Mouse (Mus musculus) heart, embryonic 10.5 days (tissue): ENCODE results near the gene Pip5k1c. TPM values are rescaled to one million over a fixed set of nuclear protein-coding genes. Genes with fewer than 3 reads are reported as not detected.

Experiments
- DNase-seq: peaks from one replicate; pipeline ENCODE4 v3.0.0-alpha.2; 2017; ENCODE audit warnings: low spot score
- H3K27ac ChIP-seq: fragments of 300-500 bp; sonication (generic); 2 replicates; pipeline ENCODE4 v1.5.1; 2016; ENCODE audit warnings: mild to moderate bottlenecking
- H3K27me3 ChIP-seq: fragments of 300-500 bp; sonication (generic); 2 replicates; pipeline ENCODE4 v1.6.1; 2016; ENCODE audit warnings: mild to moderate bottlenecking; ENCODE audit not compliant: poor library complexity, insufficient read depth, severe bottlenecking
- H3K36me3 ChIP-seq: fragments of 300-500 bp; sonication (generic); 2 replicates; pipeline ENCODE4 v1.6.1; 2016; ENCODE audit warnings: mild to moderate bottlenecking, moderate library complexity
- H3K4me1 ChIP-seq: fragments of 300-500 bp; sonication (generic); 2 replicates; pipeline ENCODE4 v1.6.1; 2016; ENCODE audit warnings: mild to moderate bottlenecking
- H3K4me3 ChIP-seq: fragments of 300-500 bp; sonication (generic); 2 replicates; pipeline ENCODE4 v1.5.1; 2016; ENCODE audit warnings: mild to moderate bottlenecking, moderate library complexity
- H3K9me3 ChIP-seq: fragments of 300-500 bp; sonication (generic); 2 replicates; pipeline ENCODE4 v1.6.1; 2016; ENCODE audit warnings: mild to moderate bottlenecking, moderate library complexity
- WGBS: fragments of 180-500 bp; shearing (Covaris S2); methylation state at CpG from one replicate; pipeline ENCODE4 v1.1.7; 2016; 5-methylcytosine and 5-hydroxymethylcytosine counted together
- polyA plus RNA-seq: library from polyadenylated mRNA; unstranded; fragments of >200 nt; fragmentation: Nextera tagmentation; extraction: Ambion mirVana; gene quantifications from 2 replicates; pipeline ENCODE4 v1.2.1, GENCODE M21; 2016

Gene Pip5k1c
- 42.6 and 55.9 TPM in 2 replicates for polyA plus RNA-seq

DNA sequence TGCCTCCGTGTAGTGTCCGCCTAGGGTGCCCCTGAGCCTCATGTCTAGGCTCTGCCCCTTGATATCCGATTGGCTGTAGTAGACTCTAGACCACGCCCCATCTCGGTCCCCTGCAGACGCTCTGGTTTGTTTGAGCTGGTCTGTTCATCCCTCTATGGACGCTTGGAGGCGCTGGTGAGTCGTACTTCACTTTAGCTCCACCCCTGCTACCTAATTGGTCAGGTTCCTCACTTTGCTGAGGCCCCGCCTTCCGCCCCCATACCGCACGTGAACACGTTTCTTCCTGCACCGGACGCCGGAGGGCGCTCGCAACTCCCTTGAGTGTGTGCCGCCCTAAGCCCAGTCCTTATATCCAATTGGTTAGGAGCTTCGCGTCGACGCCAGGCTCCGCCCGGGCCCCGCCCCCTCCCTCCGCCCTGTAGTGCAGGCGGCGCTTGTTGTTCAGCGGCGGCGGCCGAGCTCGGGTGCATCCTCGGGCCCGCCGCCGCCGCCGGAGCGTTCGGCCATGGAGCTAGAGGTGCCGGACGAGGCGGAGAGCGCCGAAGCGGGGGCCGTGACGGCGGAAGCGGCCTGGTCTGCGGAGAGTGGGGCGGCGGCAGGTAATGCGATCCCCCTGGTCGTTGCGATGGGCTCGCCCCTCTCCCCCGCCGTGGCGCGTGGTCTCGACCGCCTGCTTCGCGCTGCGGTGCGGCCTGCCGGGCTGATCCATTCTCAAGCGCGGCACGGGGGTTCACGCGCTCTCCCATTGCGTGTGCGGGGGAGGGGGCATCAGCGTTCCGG lies at the start of gene Pip5k1c:
Pip5k1c (plus strand) TSS at position 410 of the 780 bp plus-strand sequence.
- Histone ChIP-seq H3K27me3 (peaks cover 36% of the 10 kb centered on the region), H3K4me3 (peak within 1 kb of the TSS; percentile 79), H3K9me3 (no peaks in the 10 kb centered on the region), H3K36me3 (peaks cover 9% of the 10 kb centered on the region; the same call in 1 of the 2 replicates), H3K27ac (peak within 1 kb of the TSS; percentile 95), H3K4me1 (peaks cover 49% of the 10 kb centered on the region)
- DNase-seq, result peak; percentile 100
- 1% methylated on average over 69 of the region's 80 CpGs for WGBS

DNA sequence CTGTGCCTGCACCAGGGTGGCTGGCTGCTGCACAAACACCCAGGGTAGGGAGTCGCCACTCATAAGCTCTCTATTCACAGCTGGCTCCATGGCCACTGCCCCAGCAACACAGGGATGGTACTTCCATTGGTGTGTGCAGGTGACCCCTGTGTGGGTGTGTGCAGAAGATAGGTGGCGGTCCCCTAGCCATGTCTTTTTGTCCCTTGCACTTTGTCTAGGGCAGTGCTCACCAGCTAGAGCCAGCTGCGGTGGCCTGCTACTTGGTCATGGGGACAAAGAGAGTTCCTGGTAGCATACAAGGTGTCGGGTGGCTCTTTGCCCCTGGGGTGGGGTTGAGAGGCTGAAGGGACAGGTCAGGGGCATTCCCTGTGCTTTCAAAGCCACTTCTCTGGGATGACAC lies 48.6 kb upstream of the Pip5k1c start:
- 77% methylated on average over 4 of the region's 4 CpGs for WGBS
- Histone ChIP-seq H3K4me3 (no peak overlapping the region), H3K36me3 (no peaks in the 10 kb centered on the region), H3K9me3 (no peaks in the 10 kb centered on the region), H3K4me1 (peaks cover 34% of the 10 kb centered on the region), H3K27me3 (peaks cover 86% of the 10 kb centered on the region), H3K27ac (no peak overlapping the region)
- DNase-seq, result no peak

DNA sequence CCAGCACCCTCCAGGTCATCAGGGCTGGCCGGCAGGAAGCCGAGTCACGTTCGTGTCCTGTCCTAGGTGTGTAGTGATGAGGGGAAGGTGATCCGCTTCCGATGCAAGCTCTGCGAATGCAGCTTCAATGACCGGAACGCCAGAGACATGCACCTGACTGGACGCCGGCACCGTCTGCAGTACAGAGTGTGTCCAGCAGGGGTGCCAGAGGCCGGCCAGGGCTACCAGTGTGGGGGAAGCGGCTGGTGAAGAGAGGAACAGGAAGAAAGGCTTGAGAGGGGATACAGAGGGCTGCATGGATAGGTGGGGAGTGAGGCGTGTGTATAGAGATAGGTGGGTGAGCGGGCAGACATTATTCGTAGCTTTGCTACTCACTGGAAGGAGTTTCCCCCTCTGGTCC lies 48.2 kb upstream of the Pip5k1c start:
- peak; percentile 88 for DNase-seq
- Histone ChIP-seq H3K27me3 (peaks cover 86% of the 10 kb centered on the region), H3K4me1 (peaks cover 34% of the 10 kb centered on the region), H3K4me3 (no peak overlapping the region), H3K27ac (no peak overlapping the region), H3K9me3 (no peaks in the 10 kb centered on the region), H3K36me3 (no peaks in the 10 kb centered on the region)
- 8% methylated on average over 17 of the region's 17 CpGs for WGBS

DNA sequence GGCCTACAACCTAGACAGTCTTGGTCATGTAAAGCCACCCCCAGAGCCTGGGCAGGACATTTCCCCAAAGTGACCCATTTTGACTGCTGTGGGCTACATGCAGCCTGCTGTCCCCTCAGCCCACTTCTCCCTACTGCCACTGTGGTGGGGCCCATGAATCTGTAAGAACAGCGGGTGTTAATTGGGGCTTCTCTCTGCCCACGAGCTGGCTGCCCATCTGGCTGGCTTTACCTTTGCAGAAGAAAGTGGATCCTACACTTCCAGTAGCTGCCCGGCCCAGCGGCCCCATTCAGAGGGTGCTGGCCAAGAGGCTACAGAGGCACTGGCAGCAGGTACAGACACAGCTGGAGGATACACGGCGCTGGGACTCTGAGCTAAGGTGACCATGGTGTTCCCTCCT lies 47.6 kb upstream of the Pip5k1c start:
- no peak for DNase-seq
- H3K9me3 ChIP-seq, result no peaks in the 10 kb centered on the region
- 81% methylated on average over 6 of the region's 6 CpGs for WGBS
- no peak overlapping the region for H3K27ac ChIP-seq
- H3K4me1 ChIP-seq, result peaks cover 33% of the 10 kb centered on the region
- H3K36me3 ChIP-seq, result no peaks in the 10 kb centered on the region
- H3K27me3 ChIP-seq, result peaks cover 86% of the 10 kb centered on the region
- no peak overlapping the region for H3K4me3 ChIP-seq

DNA sequence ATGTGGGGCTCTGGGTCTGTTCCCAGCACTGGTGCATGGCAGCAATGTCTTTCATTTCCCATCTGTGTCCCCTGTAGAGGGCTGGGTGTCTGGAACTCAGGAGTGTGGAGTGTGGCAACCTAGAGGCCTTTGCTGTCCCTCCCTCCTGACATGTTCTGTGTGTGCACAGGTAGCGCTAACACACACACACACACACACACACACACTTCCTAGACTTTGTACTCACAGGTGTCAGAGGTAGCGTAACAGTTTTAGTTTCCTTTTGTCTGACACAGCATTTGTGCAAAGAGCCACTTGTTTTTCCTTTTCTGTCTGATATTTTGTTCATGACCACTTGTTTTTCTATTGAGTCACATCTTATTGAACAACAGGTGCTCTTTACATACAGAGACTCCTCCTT lies 45.0 kb upstream of the Pip5k1c start:
- WGBS, result 98% methylated on average over 2 of the region's 2 CpGs
- H3K9me3 ChIP-seq, result no peaks in the 10 kb centered on the region
- no peak for DNase-seq
- H3K27me3 ChIP-seq, result peaks cover 86% of the 10 kb centered on the region
- H3K4me1 ChIP-seq, result peaks cover 35% of the 10 kb centered on the region
- H3K27ac ChIP-seq, result no peak overlapping the region
- no peaks in the 10 kb centered on the region for H3K36me3 ChIP-seq
- no peak overlapping the region for H3K4me3 ChIP-seq

DNA sequence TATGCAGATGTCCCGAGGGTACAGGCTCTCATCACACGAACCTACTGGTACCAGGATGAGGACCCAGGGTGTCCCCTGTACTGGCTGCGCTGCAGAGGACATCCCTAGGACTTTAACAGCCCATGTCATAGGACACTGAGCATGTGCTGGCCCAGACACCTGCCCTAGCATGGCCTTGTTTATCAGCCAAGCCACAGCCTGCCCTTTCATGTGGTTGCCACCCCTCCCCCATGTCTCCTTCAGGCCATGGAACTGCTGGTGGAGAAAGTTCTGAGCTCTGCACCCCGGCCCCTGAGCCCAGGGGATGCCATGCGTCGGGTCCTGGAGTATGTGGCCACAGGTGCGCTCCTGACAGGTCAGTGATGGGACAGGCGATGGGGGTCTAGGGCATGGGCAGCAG lies 43.3 kb upstream of the Pip5k1c start:
- no peak for DNase-seq
- H3K9me3 ChIP-seq, result no peaks in the 10 kb centered on the region
- H3K27me3 ChIP-seq, result peaks cover 86% of the 10 kb centered on the region
- WGBS, result 82% methylated on average over 8 of the region's 8 CpGs
- no peak overlapping the region for H3K4me3 ChIP-seq
- no peak overlapping the region for H3K27ac ChIP-seq
- H3K36me3 ChIP-seq, result no peaks in the 10 kb centered on the region
- H3K4me1 ChIP-seq, result peaks cover 37% of the 10 kb centered on the region

DNA sequence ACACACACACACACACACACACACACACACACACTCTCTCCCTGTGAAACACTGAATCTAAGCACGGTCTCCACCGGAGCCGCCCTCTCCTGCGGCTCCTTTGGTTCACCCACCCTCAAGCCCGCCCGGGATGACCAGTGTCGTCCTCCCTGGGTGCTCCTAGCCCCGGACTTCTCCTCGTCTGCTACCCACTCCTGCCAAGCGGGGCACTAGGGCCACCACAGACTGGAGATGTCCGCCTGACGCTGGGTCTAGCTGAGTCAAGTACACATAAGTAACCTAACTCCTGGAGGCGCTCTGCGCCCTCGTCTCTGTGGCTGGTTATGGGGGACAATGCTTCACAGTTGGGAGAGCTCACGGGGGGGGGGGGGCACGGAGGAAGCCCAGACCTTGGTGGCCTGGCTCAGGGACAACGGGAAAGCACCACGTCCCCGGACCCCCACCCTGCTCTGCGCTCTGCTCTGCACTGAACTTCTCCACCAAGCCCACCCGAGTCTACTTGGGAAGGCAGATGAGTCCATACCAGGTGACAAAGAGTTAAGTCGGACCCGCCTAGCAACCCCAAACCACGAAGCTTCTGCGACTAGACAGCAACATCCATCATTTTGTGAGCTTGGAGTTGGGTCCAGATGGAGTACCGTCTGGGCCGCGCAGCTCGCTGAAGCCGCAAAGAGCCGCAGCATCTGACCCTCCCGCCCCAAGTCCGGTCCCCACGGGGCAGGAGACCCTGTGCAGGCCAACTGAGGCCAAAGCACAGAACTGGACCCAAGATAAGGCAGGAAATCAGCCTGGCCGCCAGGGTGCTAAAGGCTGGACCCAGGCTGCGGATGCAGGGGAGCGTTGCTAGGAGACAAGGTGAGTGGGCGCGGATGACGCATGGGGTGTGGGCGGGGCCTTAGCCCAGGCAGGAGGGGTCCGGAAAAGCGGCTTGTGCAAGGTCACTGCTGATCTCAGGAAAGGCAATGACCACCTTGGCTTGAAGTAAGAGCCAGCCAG lies 40.0 kb upstream of the Pip5k1c start, which contains the start of gene Matk:
Matk (plus strand) TSS at position 512 of the 996 bp plus-strand sequence.
- Histone ChIP-seq H3K27me3 (peaks cover 90% of the 10 kb centered on the region), H3K27ac (0 out of 2 replicates have a peak within 1 kb of the TSS, but pooled peaks have one; percentile 18), H3K4me3 (peak within 1 kb of the TSS; percentile 32), H3K36me3 (no peaks in the 10 kb centered on the region), H3K9me3 (no peaks in the 10 kb centered on the region), H3K4me1 (peaks cover 27% of the 10 kb centered on the region)
- no peak for DNase-seq
- WGBS, result 13% methylated on average over 43 of the region's 44 CpGs

DNA sequence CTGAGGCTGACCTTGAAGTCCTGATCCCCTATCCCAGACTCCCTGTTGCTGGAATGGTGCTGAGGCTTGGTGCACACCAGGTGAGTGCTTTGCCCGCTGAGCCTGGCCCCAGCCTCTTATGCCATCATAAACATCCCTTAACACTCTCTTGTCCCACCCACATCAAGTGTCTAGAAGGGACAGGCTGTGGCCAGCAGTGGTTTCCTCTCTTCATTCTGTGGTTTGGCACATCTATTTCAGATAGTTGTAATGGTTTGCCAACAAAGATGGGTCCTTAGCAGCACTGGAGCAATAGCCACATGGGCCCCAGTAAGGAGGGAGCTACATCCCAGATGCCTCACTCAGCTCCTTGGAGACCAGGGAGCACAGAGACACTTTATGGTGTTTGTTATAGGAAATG lies 37.9 kb upstream of the Pip5k1c start:
- Histone ChIP-seq H3K4me3 (no peak overlapping the region), H3K9me3 (no peaks in the 10 kb centered on the region), H3K36me3 (no peaks in the 10 kb centered on the region), H3K27me3 (peaks cover 92% of the 10 kb centered on the region), H3K27ac (no peak overlapping the region), H3K4me1 (peaks cover 28% of the 10 kb centered on the region)
- WGBS, result 53% methylated on average over 1 of the region's 1 CpGs
- DNase-seq, result no peak

DNA sequence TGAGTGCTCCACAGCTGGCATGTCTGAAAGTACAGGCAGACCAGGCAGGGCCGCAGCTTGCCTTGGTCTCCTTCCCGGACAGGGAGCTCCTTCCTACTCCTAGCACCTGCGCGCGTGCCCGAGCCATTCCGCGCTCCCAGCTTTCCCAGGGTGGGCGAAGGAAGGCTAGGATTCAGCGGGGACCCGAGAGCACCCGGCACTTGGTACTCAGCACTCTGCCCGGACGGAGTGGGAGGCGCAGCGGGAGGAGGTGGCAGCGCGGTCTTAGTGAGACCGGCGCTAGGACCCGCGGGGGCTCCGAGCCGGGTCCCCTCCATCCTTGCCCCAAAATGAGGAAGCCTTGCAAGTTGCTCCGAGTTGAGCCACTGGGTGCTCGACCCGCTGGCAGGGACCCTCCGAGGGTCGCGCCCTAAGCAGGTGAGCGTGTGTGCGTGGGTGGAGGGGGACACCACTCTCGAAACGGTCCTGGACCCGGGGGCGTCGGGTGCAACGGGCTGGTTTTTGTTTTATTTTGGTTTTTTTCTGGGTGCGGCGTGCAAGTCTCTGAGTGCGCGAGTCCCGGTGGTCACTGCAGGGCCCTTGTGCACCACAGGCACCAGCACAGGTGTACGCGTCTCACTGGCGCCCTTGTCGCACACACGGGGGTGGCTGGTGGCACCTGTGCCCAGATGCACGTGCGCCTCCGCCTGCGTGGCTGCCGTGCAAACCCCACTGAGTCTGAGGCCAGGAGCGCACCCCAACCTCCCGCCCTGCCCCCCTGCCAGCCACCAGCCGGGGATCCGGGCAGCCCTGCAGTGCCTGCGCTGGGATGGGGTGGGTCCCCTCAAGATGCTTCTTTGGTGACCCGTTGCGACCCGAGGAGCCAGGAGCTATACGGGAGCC lies 35.4 kb upstream of the Pip5k1c start:
- DNase-seq, result no peak
- H3K27ac ChIP-seq, result no peak overlapping the region

DNA sequence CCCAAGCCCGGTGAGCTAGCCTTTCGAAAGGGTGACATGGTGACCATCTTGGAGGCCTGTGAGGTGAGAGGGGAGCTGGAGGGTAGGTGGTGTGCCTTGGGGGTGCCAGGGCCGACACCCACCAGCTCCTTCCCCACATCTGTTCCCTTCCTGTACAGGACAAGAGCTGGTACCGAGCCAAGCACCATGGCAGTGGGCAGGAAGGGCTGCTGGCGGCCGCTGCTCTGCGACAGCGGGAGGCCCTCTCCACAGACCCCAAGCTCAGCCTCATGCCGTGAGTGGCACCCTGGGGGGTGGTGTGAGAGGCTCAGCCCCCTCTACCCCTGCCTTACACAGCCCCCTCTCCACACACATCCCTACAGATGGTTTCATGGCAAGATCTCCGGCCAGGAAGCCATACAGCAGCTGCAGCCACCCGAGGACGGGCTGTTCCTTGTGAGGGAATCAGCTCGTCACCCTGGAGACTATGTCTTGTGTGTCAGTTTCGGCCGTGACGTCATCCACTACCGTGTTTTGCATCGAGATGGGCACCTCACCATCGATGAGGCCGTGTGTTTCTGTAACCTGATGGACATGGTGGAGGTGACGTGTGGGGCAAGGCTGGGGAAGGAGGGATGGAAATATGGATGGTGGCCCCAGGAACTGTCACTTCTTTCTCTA lies 33.4 kb upstream of the Pip5k1c start:
- 47% methylated on average over 21 of the region's 21 CpGs for WGBS
- Histone ChIP-seq H3K4me1 (peaks cover 23% of the 10 kb centered on the region), H3K36me3 (peaks cover 28% of the 10 kb centered on the region), H3K27ac (no peak overlapping the region), H3K4me3 (no peak overlapping the region), H3K27me3 (peaks cover 58% of the 10 kb centered on the region), H3K9me3 (no peaks in the 10 kb centered on the region; the same call in 1 of the 2 replicates)
- no peak for DNase-seq

More for the DNA sequence above, 35.4 kb upstream of the Pip5k1c start:
- Histone ChIP-seq H3K27me3 (peaks cover 78% of the 10 kb centered on the region), H3K4me3 (peak overlapping the region; percentile 56), H3K9me3 (no peaks in the 10 kb centered on the region; the same call in 1 of the 2 replicates), H3K4me1 (peaks cover 26% of the 10 kb centered on the region), H3K36me3 (peaks cover 9% of the 10 kb centered on the region; the same call in 1 of the 2 replicates)
- 4% methylated on average over 62 of the region's 62 CpGs for WGBS

DNA sequence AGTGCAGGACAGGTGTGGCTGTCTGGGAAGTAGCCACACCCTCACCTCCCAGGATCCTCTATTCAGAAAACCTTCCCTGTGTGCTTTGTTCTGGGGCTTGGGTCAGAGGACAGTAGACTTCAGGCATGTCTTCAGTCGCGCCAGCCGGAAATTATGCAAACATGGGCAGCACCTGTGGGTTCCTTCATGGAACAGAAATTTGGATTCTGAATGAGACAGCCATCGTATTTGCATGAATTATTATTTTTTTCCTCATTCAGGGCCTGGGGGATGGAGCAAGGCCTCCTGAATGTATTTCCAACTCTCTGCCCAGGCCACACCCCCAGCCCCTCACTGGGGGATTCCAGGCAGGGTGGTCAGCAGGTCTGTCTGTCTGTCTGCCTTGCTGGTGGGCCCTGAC lies 31.7 kb upstream of the Pip5k1c start:
- Histone ChIP-seq H3K27me3 (peaks cover 49% of the 10 kb centered on the region), H3K4me1 (peaks cover 30% of the 10 kb centered on the region), H3K36me3 (peaks cover 42% of the 10 kb centered on the region), H3K4me3 (no peak overlapping the region), H3K9me3 (no peaks in the 10 kb centered on the region; the same call in 1 of the 2 replicates), H3K27ac (no peak overlapping the region)
- WGBS, result 83% methylated on average over 4 of the region's 4 CpGs
- no peak for DNase-seq
